Mouse (Mus musculus): Measurements from ENCODE around the gene Cpa5. TPM values are rescaled to one million over a fixed set of nuclear protein-coding genes. Genes with fewer than 3 reads are reported as not detected.

Cpa5 gene
- total RNA-seq, 2 experiments from 2014 or later: not detected

- ATAC-seq (replicated peaks; ENCODE audit: low FRiP score, low TSS enrichment, poor library complexity, severe bottlenecking): no peak
Measured at GRCm38 (mm10) chr6:30600033-30600432, 10.8 kb upstream of the Cpa5 start.

DNA sequence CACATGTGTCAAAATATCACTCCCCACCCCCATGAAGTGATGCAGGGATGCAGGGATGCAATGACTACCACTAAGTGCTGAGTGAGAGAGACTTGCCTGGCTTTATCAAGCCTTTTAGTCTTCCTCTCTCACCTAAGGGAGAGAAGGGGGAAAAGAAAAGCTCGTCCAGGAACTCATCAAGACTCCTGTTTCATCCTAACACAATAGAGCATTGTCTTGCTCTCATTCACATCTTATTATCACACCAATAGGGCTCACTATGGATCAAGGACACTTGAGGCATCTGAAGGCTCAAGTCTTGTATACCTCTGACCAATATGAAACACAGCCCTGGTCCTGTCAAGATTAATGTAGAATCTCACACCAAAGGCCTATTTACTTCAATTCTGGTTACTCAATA lies 9.8 kb upstream of the Cpa5 start:
- no peak for ATAC-seq (replicated peaks; ENCODE audit: low FRiP score, low TSS enrichment, poor library complexity, severe bottlenecking)

DNA sequence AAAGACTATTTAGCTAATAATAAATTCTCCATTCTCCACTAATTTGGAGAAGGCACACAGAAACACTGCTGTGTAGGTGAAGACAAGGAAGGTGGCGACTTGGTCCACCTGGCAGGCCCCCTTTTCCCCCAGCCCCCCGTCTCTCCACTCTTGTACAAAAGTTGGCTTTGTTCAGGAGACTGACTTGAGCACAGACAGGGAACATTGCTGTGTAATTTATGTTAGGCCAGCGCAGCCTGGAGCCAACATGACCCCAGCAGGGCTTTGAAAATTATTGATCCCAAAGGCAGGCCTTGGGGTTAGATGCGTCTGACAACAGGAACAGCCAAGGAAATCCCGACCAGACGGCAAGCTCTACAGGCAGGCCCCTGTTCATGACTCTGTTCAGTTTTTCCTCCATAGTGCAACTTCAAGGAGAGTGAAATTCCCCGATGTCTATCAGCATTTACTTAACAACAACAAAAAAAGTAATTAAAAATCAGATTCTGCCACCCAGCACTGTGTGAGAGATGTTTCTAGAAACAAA lies 6.4 kb upstream of the Cpa5 start:
- no peak for ATAC-seq (replicated peaks; ENCODE audit: low FRiP score, low TSS enrichment, poor library complexity, severe bottlenecking)

DNA sequence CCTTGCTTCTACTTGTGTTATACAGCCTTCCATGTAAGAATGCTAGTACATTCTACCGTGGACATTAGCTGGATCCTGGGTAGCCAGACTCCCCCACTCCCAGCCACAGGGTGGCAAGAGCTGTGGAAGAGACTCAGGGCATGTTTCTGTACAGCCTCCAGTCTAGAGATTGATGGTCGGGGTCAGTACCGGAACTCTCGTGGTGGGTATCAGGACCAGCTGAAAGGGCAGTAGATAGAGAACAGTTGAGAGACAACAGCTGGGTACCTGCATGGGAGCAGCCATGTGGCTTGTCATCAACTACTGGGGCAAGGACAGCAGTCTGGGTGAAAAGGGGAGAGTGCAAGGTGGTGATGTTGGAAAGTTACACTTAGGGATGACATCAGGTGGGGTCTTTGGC lies 5.7 kb upstream of the Cpa5 start:
- no peak for ATAC-seq (replicated peaks; ENCODE audit: low FRiP score, low TSS enrichment, poor library complexity, severe bottlenecking)

- ATAC-seq (replicated peaks; ENCODE audit: low FRiP score, low TSS enrichment, poor library complexity, severe bottlenecking): no peak
Measured at GRCm38 (mm10) chr6:30605672-30606071, 5.1 kb upstream of the Cpa5 start.

DNA sequence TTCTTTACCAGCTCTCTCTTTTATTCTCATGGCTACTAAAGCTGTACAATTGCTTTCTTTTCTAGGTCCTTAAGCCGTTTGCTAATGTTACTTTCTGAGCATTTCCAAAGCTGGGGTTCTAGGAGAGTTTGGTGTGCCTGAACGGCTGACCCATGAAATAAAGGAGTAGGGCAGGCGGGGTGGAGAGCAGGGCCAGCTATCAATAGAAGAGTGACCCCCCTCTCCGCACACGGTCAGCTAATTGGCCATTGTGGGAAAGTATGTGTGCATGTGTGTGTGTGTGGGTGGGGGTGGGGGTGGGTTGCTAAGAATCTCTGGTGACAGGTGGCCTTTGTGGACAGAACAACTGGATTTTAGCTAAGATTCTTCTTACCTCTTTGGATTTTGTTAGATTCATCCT lies 402 bp downstream of the Cpa5 start:
- ATAC-seq (replicated peaks; ENCODE audit: low FRiP score, low TSS enrichment, poor library complexity, severe bottlenecking): no peak

DNA sequence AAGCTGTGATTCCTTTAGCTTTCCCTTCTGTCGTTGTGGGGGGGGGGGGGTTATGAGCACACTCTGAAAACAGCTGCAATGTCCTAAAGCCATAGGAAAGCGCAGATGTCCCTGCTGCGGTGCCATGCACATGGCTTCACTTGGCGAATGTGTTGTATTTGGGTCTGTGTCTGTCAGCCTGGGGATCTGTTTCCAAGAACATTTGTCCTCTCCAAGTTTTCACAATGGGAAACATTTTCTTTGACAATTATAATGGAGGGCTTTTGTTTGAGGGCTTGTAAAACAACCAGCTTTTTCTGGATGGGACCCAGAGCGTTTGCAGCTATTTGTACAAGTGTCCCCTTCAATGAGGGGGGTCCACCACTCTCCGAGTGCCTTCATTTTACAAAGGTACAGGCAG lies 3.4 kb downstream of the Cpa5 start:
- ATAC-seq (replicated peaks; ENCODE audit: low FRiP score, low TSS enrichment, poor library complexity, severe bottlenecking): no peak

DNA sequence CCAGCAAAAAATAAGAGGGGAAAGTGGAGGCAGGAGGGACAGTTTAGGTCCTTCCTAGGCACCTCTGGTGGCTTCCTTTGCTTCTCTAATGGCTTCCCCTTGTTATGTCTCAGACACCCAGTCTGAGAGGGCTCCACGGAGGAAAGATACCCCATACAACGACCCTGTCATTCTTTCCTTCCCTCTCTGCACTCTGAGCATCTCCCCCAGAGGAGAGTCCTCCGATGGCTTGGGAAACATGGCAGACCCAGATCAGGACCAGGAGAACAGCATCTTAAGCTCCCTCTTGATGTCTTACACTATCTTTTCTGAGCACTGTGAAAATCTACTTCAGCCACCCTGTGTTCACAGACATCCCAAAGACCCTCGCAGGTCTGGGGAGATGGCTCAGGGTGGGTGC lies 4.9 kb downstream of the Cpa5 start:
- no peak for ATAC-seq (replicated peaks; ENCODE audit: low FRiP score, low TSS enrichment, poor library complexity, severe bottlenecking)

GRCm38 (mm10) chr6:30616491-30616941 lies 5.7 kb downstream of the Cpa5 start:
- no peak for ATAC-seq (replicated peaks; ENCODE audit: low FRiP score, low TSS enrichment, poor library complexity, severe bottlenecking)

DNA sequence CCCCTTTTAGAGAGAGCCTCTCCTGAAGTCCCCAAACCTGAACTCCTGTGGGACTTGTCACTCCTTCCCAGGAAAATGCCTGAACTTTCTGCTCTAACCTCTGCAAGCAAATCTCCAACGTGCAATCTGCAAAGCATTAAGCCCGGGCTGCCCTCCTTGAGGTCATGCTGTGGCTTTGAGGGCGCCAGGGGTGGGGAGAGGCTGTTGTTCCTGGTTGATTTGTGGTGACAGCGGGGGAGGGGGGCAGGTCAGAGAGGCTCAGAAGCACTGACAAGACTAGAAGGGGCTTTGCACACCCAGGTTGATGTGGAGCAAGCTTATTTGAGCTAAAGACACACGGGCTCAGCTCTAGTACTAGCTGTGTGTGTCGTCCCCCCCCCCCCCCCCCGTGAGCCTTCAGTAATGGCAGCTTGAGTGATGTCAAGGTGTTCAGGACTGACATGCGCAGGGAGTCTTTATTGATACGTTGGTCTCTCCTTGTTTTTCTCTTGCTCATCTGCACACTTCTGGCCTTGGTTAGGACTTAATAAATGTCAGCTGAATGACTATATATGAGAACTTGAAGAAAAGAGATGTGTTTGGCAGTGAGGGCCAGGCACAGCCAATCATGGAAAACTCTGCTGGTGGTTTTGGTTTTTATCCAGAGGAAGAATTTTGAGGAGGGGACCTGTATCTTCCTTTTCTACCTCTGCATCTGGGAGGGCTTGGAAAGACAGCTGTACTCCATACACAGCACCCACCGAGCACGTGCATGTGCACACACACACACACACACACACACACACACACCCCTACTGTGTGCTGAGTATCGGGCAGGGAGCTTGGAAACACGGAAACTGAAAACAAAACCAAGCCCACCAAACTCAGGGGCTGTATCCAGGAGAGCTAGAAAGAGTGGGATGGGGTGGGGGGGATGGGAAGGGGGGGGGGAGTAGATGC lies 6.5 kb downstream of the Cpa5 start:
- no peak for ATAC-seq (replicated peaks; ENCODE audit: low FRiP score, low TSS enrichment, poor library complexity, severe bottlenecking)

GRCm38 (mm10) chr6:30617959-30618590 lies 7.3 kb downstream of the Cpa5 start:
- no peak for ATAC-seq (replicated peaks; ENCODE audit: low FRiP score, low TSS enrichment, poor library complexity, severe bottlenecking)

- no peak for ATAC-seq (replicated peaks; ENCODE audit: low FRiP score, low TSS enrichment, poor library complexity, severe bottlenecking)
Measured at GRCm38 (mm10) chr6:30618735-30619134, 7.9 kb downstream of the Cpa5 start.

GRCm38 (mm10) chr6:30619606-30620005 lies 8.8 kb downstream of the Cpa5 start:
- ATAC-seq (replicated peaks; ENCODE audit: low FRiP score, low TSS enrichment, poor library complexity, severe bottlenecking): no peak

- no peak for ATAC-seq (replicated peaks; ENCODE audit: low FRiP score, low TSS enrichment, poor library complexity, severe bottlenecking)
Measured at GRCm38 (mm10) chr6:30620591-30620990, 9.8 kb downstream of the Cpa5 start.

- ATAC-seq (replicated peaks; ENCODE audit: low FRiP score, low TSS enrichment, poor library complexity, severe bottlenecking): no peak
Measured at GRCm38 (mm10) chr6:30620994-30621393, 10.2 kb downstream of the Cpa5 start.

GRCm38 (mm10) chr6:30621986-30622389 lies 11.2 kb downstream of the Cpa5 start:
- no peak for ATAC-seq (replicated peaks; ENCODE audit: low FRiP score, low TSS enrichment, poor library complexity, severe bottlenecking)

DNA sequence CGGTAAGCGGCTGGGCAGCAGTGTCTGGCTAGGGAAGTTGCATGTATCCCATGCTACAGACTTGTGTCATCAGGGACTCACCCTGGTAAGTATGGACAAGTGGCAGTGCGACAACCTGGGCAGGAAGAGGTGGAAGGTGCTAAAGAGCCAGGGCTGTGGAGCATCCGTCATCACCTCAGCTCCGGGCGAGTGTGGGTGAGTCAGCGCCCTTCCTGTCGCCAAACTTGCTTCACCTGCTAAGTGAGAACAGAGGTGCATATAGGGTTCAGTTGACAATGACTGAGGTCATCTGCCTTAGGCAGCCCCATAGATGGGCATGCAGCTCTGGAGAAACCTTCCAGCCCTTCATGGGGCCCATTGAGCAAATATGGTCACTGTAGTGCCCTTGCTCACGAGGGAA lies 14.0 kb downstream of the Cpa5 start:
- ATAC-seq (replicated peaks; ENCODE audit: low FRiP score, low TSS enrichment, poor library complexity, severe bottlenecking): no peak

DNA sequence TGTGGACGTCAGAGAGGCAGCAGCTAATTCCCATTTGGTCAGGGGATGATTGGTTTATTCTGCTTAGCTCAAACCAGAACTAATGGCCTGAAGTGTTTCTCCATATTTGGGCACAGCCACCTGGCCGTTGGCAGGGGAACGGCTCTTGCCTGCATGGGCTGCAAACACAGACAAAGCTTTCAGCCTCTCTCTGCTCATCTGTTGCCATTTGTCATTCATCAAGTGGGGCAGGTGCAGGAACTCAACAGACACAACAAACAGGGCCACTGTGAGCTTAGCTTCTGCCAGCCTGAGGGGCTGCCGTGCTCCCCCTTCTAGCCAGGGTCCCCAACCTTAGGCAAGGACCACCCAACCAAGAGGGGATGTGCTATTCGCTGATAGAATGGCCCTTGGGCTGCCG lies 17.3 kb downstream of the Cpa5 start:
- no peak for ATAC-seq (replicated peaks; ENCODE audit: low FRiP score, low TSS enrichment, poor library complexity, severe bottlenecking)

DNA sequence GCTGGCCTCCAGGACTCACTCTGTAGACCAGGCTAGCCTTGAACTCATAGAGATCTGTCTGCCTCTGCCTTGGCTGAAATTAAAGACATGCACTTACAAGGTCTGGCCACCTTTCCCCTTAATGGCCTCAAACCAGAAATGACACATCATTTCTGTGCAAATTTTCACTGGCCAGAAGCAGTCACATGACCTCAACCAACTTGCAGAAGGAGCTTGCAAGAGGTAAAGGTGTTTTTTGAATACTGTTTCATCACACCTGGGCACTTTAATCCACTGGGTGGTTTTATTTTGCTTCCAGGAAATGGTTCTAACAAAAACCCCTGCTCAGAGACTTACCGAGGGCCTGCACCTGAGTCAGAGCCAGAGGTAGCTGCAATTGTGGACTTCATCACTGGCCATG lies 19.2 kb downstream of the Cpa5 start:
- ATAC-seq (replicated peaks; ENCODE audit: low FRiP score, low TSS enrichment, poor library complexity, severe bottlenecking): no peak

- ATAC-seq (replicated peaks; ENCODE audit: low FRiP score, low TSS enrichment, poor library complexity, severe bottlenecking): no peak
Measured at GRCm38 (mm10) chr6:30635361-30635862, 24.6 kb downstream of the Cpa5 start.

Data from megakaryocyte-erythroid progenitor cell, adult 5-6 weeks (primary cell).